Mouse (Mus musculus) forebrain, embryonic 11.5 days (tissue): ENCODE measurements at regions not wholly inside any gene's neighbourhood (a gene's known extent, or its start where the extent isn't known, plus 50 kb on each side); places are given as distances from the start of the nearest gene placed in this dataset.
"Not testable (repeated sequence)": the region's sequence is repeated elsewhere in the genome, so short reads cannot be mapped to it uniquely, and the experiment has no call there.

Experiments
- ATAC-seq: fragments of 200-750 bp; cut with Nextera tagmentation; replicated peaks from 2 replicates; pipeline ENCODE4 v1.8.0; 2017; ENCODE audit warnings: moderate TSS enrichment; ENCODE audit not compliant: low FRiP score
- DNase-seq: peaks from one replicate; pipeline ENCODE4 v3.0.0-alpha.2; 2017; ENCODE audit warnings: low spot score
- H3K27ac ChIP-seq: fragments of 300-500 bp; sonication (generic); 2 replicates; pipeline ENCODE4 v1.5.1; 2014; ENCODE audit warnings: low read depth, low read length
- H3K27me3 ChIP-seq: fragments of 300-500 bp; sonication (generic); 2 replicates; pipeline ENCODE4 v1.6.1; 2014; ENCODE audit warnings: mild to moderate bottlenecking, low read length, mixed read lengths; ENCODE audit not compliant: control insufficient read depth, insufficient read depth
- H3K36me3 ChIP-seq: fragments of 300-500 bp; sonication (generic); 2 replicates; pipeline ENCODE4 v1.6.1; 2014; ENCODE audit warnings: mild to moderate bottlenecking, low read length, moderate library complexity, mixed read lengths; ENCODE audit not compliant: control insufficient read depth, insufficient read depth
- H3K4me1 ChIP-seq: fragments of 300-500 bp; sonication (generic); replicated peaks from 2 replicates; pipeline ENCODE4 v1.6.1; 2014; ENCODE audit warnings: low read length, mixed read lengths; ENCODE audit not compliant: control insufficient read depth, insufficient read depth
- H3K4me2 ChIP-seq: fragments of 300-500 bp; sonication (generic); 2 replicates; pipeline ENCODE4 v1.6.1; 2014; ENCODE audit warnings: low read depth, mild to moderate bottlenecking, low read length, moderate library complexity, mixed read lengths; ENCODE audit not compliant: severe bottlenecking
- H3K4me3 ChIP-seq: fragments of 300-500 bp; sonication (generic); 2 replicates; pipeline ENCODE4 v1.5.1; 2014; ENCODE audit warnings: low read depth, low read length
- H3K9ac ChIP-seq: fragments of 300-500 bp; sonication (generic); 2 replicates; pipeline ENCODE4 v1.6.1; 2014; ENCODE audit warnings: low read length
- H3K9me3 ChIP-seq: fragments of 300-500 bp; sonication (generic); 2 replicates; pipeline ENCODE4 v1.6.1; 2016; ENCODE audit warnings: low read length, mixed read lengths; ENCODE audit not compliant: control insufficient read depth
- WGBS: fragments of 180-500 bp; shearing (Covaris S2); extraction: QIAGEN DNeasy Blood & Tissue Kit; methylation state at CpG from one replicate; pipeline ENCODE4 v1.1.7; 2014; 5-methylcytosine and 5-hydroxymethylcytosine counted together

DNA sequence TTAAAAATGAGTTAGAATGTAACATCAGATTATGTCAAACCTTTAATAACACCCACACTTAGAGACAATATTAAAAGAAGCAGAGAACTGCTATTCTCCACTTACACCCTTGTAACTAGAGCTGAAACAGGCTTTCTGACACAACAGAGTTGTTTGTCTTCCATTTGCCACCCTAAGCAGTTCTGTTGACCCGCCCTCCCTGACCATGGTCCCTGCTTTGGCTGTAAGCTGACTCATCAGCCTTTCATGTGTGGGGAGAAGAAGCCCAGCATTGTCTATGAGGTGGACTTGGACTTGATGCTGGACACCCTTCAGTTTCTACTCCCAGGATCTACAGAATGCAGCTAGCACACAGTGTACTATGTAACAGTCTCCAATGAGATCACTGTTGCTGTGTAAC lies 91.6 kb upstream of the Zfp706 start:
- Histone ChIP-seq H3K9ac (no peak overlapping the region), H3K36me3 (no peaks in the 10 kb centered on the region), H3K27me3 (no peaks in the 10 kb centered on the region), H3K27ac (no peak overlapping the region), H3K9me3 (no peaks in the 10 kb centered on the region), H3K4me3 (no peak overlapping the region), H3K4me1 (no peaks in the 10 kb centered on the region), H3K4me2 (no peak overlapping the region)
- 92% methylated on average over 1 of the region's 1 CpGs for WGBS
- ATAC-seq (no peak), DNase-seq (no peak)

DNA sequence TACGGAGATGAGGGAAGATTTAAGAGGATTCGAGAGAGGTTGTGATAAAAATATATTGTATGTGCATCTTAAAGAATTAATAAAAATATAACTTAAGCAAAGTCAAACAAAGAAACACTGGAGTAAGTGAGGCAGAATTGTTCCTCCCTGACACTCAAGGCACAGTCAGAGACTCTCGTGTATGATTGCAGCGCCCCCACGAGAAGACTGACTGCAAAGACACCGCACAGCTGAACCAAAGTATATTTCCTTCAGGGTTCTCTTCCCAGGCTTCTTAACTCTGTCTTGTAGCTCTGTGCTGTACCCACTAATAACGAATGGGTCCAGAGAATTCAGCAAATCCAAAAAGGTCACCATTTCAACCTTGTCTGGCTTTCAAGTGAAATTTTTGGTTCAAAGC lies 89.9 kb upstream of the Zfp706 start:
- WGBS: 96% methylated on average over 7 of the region's 7 CpGs
- H3K4me3 ChIP-seq: no peak overlapping the region

DNA sequence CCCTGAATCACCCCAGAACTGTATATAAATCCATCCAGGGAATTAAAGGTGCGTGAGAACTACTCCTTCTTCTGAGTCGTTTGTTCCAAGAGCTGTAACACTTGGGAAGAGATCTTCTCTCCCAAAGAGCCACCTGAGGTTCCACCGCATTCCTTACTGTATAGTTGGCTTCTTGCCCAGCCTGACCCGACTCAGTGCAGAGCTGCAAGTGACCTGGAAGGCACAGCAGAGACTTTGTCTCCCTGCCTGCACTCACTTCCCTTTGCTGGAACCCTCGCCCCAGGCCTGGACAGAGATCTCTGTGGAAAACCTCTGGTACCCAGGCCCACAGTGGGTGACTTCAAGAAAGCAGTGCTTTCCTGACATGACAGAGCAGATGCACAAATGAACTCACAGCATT lies 83.6 kb upstream of the Zfp706 start:
- H3K27ac ChIP-seq, H3K4me2 ChIP-seq, H3K9me3 ChIP-seq, H3K27me3 ChIP-seq, H3K4me1 ChIP-seq, ATAC-seq, H3K36me3 ChIP-seq, H3K4me3 ChIP-seq, H3K9ac ChIP-seq: not testable (repeated sequence)
- DNase-seq: peak; percentile 36
- 79% methylated on average over 5 of the region's 5 CpGs for WGBS

More for the DNA sequence above, 89.9 kb upstream of the Zfp706 start:
- Histone ChIP-seq H3K27ac (no peak overlapping the region), H3K4me1 (no peaks in the 10 kb centered on the region), H3K27me3 (no peaks in the 10 kb centered on the region), H3K4me2 (no peak overlapping the region), H3K9ac (no peak overlapping the region), H3K9me3 (no peaks in the 10 kb centered on the region), H3K36me3 (no peaks in the 10 kb centered on the region)
- no peak for DNase-seq
- no peak for ATAC-seq

DNA sequence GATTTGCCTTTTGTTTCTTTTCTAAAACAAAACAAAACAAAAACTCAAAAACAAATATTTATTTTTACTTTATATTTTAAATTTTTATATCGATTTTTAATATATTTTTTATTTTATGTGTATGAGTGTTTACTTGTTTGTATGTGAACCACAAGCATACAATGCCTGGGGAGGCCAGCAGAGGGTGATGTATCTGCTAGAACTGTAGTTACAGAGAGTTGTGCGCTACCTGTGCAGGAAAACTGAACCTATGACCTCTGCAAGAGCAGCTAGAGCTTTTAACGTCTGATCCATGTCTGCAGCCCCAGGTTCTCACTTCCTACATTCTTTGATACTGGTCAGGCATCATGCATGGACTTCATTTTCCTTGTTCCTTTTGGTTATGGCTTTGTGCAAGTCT lies 76.2 kb upstream of the Zfp706 start:
- no peak overlapping the region for H3K4me2 ChIP-seq
- no peaks in the 10 kb centered on the region for H3K27me3 ChIP-seq
- no peaks in the 10 kb centered on the region for H3K4me1 ChIP-seq
- no peaks in the 10 kb centered on the region for H3K9me3 ChIP-seq
- ATAC-seq: no peak
- WGBS: 77% methylated on average over 3 of the region's 3 CpGs
- H3K27ac ChIP-seq: no peak overlapping the region
- H3K9ac ChIP-seq: no peak overlapping the region
- no peaks in the 10 kb centered on the region for H3K36me3 ChIP-seq
- no peak overlapping the region for H3K4me3 ChIP-seq
- DNase-seq: peak; percentile 31

DNA sequence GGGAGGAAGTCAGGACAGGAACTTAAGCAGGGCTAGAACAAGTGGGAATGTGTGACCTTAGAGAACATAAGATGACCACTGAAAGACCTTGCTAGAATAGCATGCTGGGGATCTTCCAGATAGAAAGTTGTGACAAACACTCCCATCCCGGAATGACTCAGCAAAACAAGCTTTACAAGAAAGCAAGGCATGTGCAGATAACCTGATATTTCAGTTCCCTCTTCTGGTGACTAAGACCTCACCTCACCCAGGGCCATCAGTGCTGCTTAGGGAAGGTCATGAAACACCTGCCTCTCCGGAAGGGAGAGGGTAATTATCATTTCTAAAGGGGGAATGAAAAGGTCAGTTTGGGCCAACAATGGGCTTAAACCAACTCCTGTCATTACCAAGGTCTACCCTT lies 74.3 kb upstream of the Zfp706 start:
- peak; percentile 15 for DNase-seq
- Histone ChIP-seq H3K9ac (no peak overlapping the region), H3K27me3 (no peaks in the 10 kb centered on the region), H3K36me3 (no peaks in the 10 kb centered on the region), H3K9me3 (no peaks in the 10 kb centered on the region), H3K4me1 (no peaks in the 10 kb centered on the region), H3K4me3 (no peak overlapping the region), H3K4me2 (no peak overlapping the region), H3K27ac (no peak overlapping the region)
- WGBS: 68% methylated on average over 2 of the region's 2 CpGs
- ATAC-seq: no peak

DNA sequence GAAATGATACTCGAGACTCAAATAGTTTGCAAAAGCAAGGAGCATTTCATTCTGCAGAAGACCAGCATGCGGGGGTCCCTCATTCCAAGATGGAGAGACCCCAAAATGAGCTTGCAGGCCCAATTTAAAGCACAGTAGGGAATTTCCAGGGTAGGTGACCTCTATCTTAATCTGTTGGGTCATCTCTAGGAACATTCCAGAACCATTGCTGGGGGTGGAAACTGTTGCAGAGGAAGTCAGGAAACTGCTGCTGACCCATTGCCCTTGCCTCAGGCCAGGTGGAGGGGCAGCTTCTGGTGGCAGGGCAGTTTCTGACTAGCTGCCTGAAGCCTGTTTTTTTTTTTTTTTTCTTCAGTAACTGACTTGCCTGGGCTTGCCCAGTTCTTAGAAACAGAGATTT lies 73.4 kb upstream of the Zfp706 start:
- H3K4me2 ChIP-seq: no peak overlapping the region
- DNase-seq (no peak), ATAC-seq (no peak)
- no peak overlapping the region for H3K4me3 ChIP-seq
- H3K36me3 ChIP-seq: no peaks in the 10 kb centered on the region
- H3K9me3 ChIP-seq: no peaks in the 10 kb centered on the region
- WGBS: 84% methylated on average over 2 of the region's 2 CpGs
- H3K27ac ChIP-seq: no peak overlapping the region
- H3K27me3 ChIP-seq: no peaks in the 10 kb centered on the region
- no peaks in the 10 kb centered on the region for H3K4me1 ChIP-seq
- H3K9ac ChIP-seq: no peak overlapping the region

DNA sequence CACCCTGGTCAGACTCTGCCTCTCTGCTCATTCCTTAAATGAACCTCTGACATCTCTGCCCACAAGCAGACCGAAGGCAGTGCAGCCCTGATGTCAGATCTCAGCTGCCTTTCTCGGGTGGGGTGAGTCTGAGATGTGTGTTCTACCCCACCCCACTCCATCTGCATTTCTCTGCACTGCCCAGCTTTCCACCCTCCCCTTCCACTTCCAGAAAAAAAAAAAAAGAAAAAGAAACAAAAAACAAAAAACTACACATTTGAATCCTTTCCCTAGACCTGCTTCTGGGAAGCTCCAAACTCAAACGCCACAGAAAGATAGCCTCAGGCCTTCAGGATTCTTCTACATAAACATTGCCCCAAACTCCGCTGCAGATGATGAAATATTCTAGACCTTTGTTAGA lies 72.8 kb upstream of the Zfp706 start:
- Histone ChIP-seq H3K27me3 (no peaks in the 10 kb centered on the region), H3K4me3 (no peak overlapping the region), H3K4me2 (no peak overlapping the region), H3K9me3 (no peaks in the 10 kb centered on the region), H3K27ac (no peak overlapping the region), H3K4me1 (no peaks in the 10 kb centered on the region), H3K9ac (no peak overlapping the region), H3K36me3 (no peaks in the 10 kb centered on the region)
- no peak for ATAC-seq
- 88% methylated on average over 4 of the region's 4 CpGs for WGBS
- no peak for DNase-seq

DNA sequence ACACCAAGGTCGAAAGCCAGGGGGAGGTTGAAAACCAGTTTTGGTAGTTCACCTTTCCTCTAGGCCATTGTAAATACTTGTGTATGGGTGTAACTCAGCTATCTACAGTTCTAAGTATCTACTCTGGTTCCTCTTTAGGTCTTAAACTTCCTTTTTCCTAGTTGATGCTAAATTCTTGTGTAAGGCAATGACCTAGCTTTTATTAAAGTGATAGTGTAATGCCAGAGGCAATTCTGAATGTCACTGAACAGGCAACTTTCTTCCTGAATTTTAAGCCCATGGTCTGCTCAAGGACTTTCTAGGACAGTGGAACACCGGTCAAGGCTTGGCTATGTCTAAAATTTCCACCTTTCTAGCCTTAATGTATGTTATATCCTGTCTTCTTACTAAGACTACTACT lies 66.6 kb upstream of the Zfp706 start:
- H3K4me1 ChIP-seq, DNase-seq, H3K27me3 ChIP-seq, H3K4me3 ChIP-seq, H3K4me2 ChIP-seq, H3K9ac ChIP-seq, H3K27ac ChIP-seq, H3K9me3 ChIP-seq, H3K36me3 ChIP-seq, ATAC-seq: not testable (repeated sequence)
- WGBS: 82% methylated on average over 2 of the region's 2 CpGs

DNA sequence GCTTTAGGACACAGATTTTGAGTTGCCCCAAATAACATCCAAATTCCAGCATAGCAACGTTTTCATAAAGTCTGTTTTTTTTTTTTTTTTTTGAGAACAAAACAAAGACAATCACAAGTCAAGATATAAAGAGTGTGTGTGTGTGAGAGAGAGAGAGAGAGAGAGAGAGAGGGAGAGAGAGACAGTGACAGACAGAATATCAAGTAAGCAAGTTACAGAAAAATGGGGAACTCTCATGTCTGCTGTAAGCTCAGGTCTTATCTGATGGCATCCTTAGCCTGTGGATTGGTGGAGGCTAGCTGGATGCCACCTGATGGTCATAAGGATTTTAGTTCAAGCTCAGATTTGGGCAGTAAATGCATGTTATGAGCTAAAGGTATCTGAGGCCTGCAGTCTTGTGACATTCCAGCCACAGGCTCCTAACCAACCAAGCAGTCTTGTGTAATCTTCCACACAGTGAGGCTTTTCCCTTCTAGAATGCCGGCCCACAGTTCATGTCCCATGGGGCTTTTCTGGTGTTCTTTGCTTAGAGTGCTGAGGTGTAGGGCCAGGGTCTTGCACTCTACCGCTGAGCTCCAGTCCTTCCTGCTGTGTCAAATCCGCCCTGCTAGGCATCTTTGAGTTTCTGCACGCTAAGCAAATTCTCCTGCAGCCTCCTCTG lies 64.8 kb upstream of the Zfp706 start:
- Histone ChIP-seq H3K27ac (no peak overlapping the region), H3K4me2 (no peak overlapping the region), H3K9me3 (no peaks in the 10 kb centered on the region), H3K4me3 (no peak overlapping the region), H3K27me3 (no peaks in the 10 kb centered on the region), H3K9ac (no peak overlapping the region), H3K4me1 (no peaks in the 10 kb centered on the region), H3K36me3 (no peaks in the 10 kb centered on the region)
- no peak for DNase-seq
- ATAC-seq: no peak
- WGBS: 90% methylated on average over 5 of the region's 5 CpGs
